Mouse (Mus musculus): ENCODE measurements around the gene Cavin4. TPM values are rescaled to one million over a fixed set of nuclear protein-coding genes. Genes with fewer than 3 reads are reported as not detected.

The Cavin4 gene
- total RNA-seq, 2 experiments from 2014 or later: 2.1 TPM

GRCm38 (mm10) chr4:48690640-48691039 lies 27.3 kb downstream of the Cavin4 start:
- H3K27ac ChIP-seq: no peak overlapping the region
- DNase-seq (ENCODE audit: extremely low spot score in 1 of 2, low spot score in 2 of 2): no peak
- TF ChIP-seq CTCF (IDR thresholded peaks at IDR 0.05): peak; percentile 88
- intact Hi-C loops (cut with DNase I): loop anchor here (1.0 to 5.0 kb wide), 9 partner anchors 67 to 937 kb away; partner anchors contain the start of gene Plppr1
- H3K4me3 ChIP-seq: peak overlapping the region; percentile 21

DNA sequence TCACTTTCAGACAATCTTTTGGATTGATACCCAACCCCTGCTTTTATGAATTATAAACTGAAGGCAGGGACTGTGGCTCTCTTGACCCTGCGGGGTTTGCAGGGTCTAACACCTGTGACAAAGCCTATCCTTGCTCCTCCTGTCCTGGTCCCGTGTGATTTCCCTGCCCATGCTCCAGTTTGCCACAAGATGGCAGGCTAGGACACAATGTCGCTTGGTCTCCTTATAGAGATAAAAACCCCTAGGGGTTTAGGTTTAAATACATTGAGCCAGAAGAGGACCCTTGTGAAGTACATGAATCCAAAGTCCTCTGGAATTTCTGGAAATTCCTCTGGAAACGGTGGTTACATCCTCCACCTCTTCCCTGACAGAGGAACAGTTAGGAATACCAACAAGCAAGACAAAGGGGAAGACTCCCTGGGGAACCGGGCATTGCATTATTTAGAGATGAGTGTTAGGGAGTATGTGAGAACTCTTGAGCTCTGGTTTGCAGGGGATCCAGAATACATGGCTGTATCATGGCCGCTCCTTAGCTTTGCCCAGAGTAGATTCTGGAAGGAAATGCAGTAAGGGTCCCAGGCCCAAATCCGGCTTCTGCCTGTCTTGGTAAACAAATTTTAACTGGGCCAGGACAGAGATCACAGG lies 28.6 kb downstream of the Cavin4 start:
- intact Hi-C loops (cut with DNase I): loop anchor here (1.0 to 5.0 kb wide), 9 partner anchors 65 to 935 kb away; partner anchors contain the start of gene Plppr1
- DNase-seq (ENCODE audit: extremely low spot score in 1 of 2, low spot score in 2 of 2): peak; percentile 65
- TF ChIP-seq CTCF (IDR thresholded peaks at IDR 0.05): peak; percentile 84
- H3K27ac ChIP-seq: no peak overlapping the region
- H3K4me3 ChIP-seq: no peak overlapping the region

- H3K4me3 ChIP-seq: no peak overlapping the region
- H3K27ac ChIP-seq: no peak overlapping the region
- no peak for TF ChIP-seq CTCF (IDR thresholded peaks at IDR 0.05)
- no peak for DNase-seq (ENCODE audit: extremely low spot score in 1 of 2, low spot score in 2 of 2)
- intact Hi-C loops (cut with DNase I): loop anchor here (5.0 kb wide), 6 partner anchors 64 to 934 kb away; partner anchors contain the start of gene Plppr1
Observed at GRCm38 (mm10) chr4:48692736-48693292, 29.5 kb downstream of the Cavin4 start.

DNA sequence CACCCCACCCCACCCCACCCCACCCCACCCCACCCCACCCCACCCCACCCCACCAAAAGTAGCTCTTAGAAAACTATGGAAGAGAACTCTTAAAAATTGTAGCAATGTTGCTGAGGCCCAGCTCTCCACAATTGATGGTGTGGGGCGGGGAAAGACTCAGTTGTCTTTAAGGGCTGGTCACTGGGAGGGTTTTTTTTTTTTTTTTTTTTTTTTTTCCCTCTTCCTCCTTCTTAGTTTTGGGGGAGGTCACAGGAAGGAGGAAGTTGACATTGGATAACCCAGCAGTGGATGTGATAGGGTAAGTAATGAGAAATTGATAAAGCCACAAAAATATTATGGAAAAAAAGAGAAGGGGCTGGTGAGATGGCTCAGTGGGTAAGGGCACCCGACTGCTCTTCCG lies 33.4 kb downstream of the Cavin4 start:
- Histone ChIP-seq H3K27ac (no peak overlapping the region), H3K4me3 (no peak overlapping the region)
- intact Hi-C loops (cut with DNase I): no loop called here
- no peak for TF ChIP-seq CTCF (IDR thresholded peaks at IDR 0.05)
- DNase-seq (ENCODE audit: extremely low spot score in 1 of 2, low spot score in 2 of 2): no peak

- H3K4me3 ChIP-seq: no peak overlapping the region
- no peak for TF ChIP-seq CTCF (IDR thresholded peaks at IDR 0.05)
- no peak for DNase-seq (ENCODE audit: extremely low spot score in 1 of 2, low spot score in 2 of 2)
- no peak overlapping the region for H3K27ac ChIP-seq
- intact Hi-C loops (cut with DNase I): no loop called here
Observed at GRCm38 (mm10) chr4:48697302-48697701, 34.0 kb downstream of the Cavin4 start.

GRCm38 (mm10) chr4:48715865-48716650 lies 52.7 kb downstream of the Cavin4 start:
- Histone ChIP-seq H3K4me3 (no peak overlapping the region), H3K27ac (no peak overlapping the region)
- intact Hi-C loops (cut with DNase I): no loop called here
- TF ChIP-seq CTCF (IDR thresholded peaks at IDR 0.05): no peak
- DNase-seq (ENCODE audit: extremely low spot score in 1 of 2, low spot score in 2 of 2): no peak

GRCm38 (mm10) chr4:48716817-48717216 lies 53.5 kb downstream of the Cavin4 start:
- intact Hi-C loops (cut with DNase I): no loop called here
- no peak for DNase-seq (ENCODE audit: extremely low spot score in 1 of 2, low spot score in 2 of 2)
- no peak overlapping the region for H3K27ac ChIP-seq
- H3K4me3 ChIP-seq: no peak overlapping the region
- TF ChIP-seq CTCF (IDR thresholded peaks at IDR 0.05): no peak

Other genes starting within 250 kb of the Cavin4 start
- gene Tex10, start 190.1 kb upstream of the Cavin4 start, total RNA-seq (2021): 10 to 100 TPM; 24.4 to 26.0 TPM
- gene Msantd3, start 123.6 kb upstream of the Cavin4 start, total RNA-seq (2021): 10 to 100 TPM; 21.9 to 22.4 TPM
- gene Tmeff1, start 78.3 kb upstream of the Cavin4 start, total RNA-seq (2021): 100 to 1,000 TPM; 113 to 119 TPM

Measured in left cerebral cortex, adult 2 months (tissue).